Mouse (Mus musculus): ENCODE measurements around the gene Atp2a3. TPM values are rescaled to one million over a fixed set of nuclear protein-coding genes. Genes with fewer than 3 reads are reported as not detected.

Atp2a3 gene
- polyA plus RNA-seq, 2 experiments, result 2.3 to 2.6 TPM

DNA sequence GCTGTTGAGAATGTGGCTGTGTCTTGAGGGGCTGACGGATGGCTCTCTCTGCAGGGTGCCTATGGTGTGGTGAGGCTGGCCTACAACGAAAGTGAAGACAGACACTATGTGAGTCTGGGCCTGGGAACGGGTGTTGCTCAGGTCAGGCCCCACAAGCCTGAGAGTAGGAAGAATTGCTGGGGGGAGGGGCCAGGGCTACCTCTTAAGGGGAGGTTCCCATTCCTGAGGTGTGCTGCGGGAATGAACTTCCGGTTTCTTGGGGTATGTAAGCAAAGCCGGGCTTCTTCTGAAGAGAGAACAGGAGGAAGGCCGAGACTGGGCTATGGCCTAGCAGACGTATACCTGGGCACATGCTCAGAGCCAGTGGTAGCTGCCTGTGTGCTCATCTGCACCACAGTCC is 66.0 kb downstream of the Atp2a3 start:
- 50% methylated on average over 8 of the region's 8 CpGs for WGBS
- Histone ChIP-seq H3K36me3 (ENCODE audit: control insufficient read depth, insufficient read depth, low read length) (no peaks in the 10 kb centered on the region), H3K27ac (replicated peaks; ENCODE audit: low read depth, low read length) (no peak overlapping the region), H3K4me2 (replicated peaks; ENCODE audit: low read depth, low read length, severe bottlenecking) (no peak overlapping the region), H3K4me1 (ENCODE audit: control insufficient read depth, insufficient read depth, low read length) (peaks cover 15% of the 10 kb centered on the region), H3K9me3 (ENCODE audit: control insufficient read depth, low read length) (no peaks in the 10 kb centered on the region), H3K9ac (ENCODE audit: low read depth, low read length, severe bottlenecking) (no peak overlapping the region), H3K4me3 (replicated peaks; ENCODE audit: low read length) (no peak overlapping the region), H3K27me3 (ENCODE audit: control insufficient read depth, insufficient read depth, low read length) (no peaks in the 10 kb centered on the region)
- ATAC-seq (ENCODE audit: low FRiP score, low read depth) (no peak), DNase-seq (ENCODE audit: low spot score) (no peak)
- no peak for TF ChIP-seq POLR2A (IDR thresholded peaks at IDR 0.05; ENCODE audit: borderline replicate concordance, extremely low read depth, insufficient read depth, insufficient read length)

DNA sequence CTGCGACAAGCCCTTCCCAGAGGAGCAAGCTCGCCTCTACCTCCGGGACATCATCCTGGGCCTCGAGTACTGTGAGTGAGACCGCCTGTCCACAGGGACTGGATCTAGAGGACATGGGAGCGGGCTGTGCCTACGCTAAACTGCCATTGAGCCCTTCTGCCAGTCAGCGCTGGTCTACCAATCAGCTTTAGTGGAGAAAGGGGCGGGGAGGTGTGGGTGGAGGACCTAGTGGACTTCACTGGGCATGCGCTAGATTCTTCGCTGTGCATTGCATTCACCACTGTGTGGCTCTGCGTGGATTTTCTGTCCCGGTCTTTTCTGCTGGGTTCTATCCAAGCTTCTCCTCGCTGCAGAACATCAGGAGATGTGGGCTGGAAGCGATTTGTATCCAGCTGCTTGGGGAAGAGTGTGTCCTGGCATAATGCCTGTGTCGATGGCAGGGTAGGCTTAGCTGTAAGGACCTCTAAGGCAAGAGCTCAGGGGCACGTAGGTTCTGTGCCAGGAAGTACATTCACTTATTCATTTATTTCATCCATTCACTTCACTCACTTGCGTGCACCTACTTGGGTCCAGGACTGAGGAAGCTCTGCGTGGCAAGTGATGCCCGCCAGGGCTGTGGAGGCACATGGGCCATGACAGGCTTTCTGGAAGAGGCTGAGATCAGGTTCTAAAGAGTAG is 70.0 kb downstream of the Atp2a3 start:
- H3K27ac ChIP-seq (replicated peaks; ENCODE audit: low read depth, low read length), result peak overlapping the region; percentile 6
- H3K27me3 ChIP-seq (ENCODE audit: control insufficient read depth, insufficient read depth, low read length), result no peaks in the 10 kb centered on the region
- peak overlapping the region; percentile 31 for H3K4me3 ChIP-seq (replicated peaks; ENCODE audit: low read length)
- WGBS, result 24% methylated on average over 20 of the region's 20 CpGs
- peaks cover 7% of the 10 kb centered on the region for H3K4me1 ChIP-seq (ENCODE audit: control insufficient read depth, insufficient read depth, low read length)
- ATAC-seq (ENCODE audit: low FRiP score, low read depth), result peak; percentile 94
- TF ChIP-seq POLR2A (IDR thresholded peaks at IDR 0.05; ENCODE audit: borderline replicate concordance, extremely low read depth, insufficient read depth, insufficient read length), result no peak
- no peaks in the 10 kb centered on the region for H3K36me3 ChIP-seq (ENCODE audit: control insufficient read depth, insufficient read depth, low read length)
- DNase-seq (ENCODE audit: low spot score), result peak; percentile 94
- no peaks in the 10 kb centered on the region for H3K9me3 ChIP-seq (ENCODE audit: control insufficient read depth, low read length)
- H3K4me2 ChIP-seq (replicated peaks; ENCODE audit: low read depth, low read length, severe bottlenecking), result peak overlapping the region; percentile 56
- H3K9ac ChIP-seq (ENCODE audit: low read depth, low read length, severe bottlenecking), result peak overlapping the region; percentile 43

DNA sequence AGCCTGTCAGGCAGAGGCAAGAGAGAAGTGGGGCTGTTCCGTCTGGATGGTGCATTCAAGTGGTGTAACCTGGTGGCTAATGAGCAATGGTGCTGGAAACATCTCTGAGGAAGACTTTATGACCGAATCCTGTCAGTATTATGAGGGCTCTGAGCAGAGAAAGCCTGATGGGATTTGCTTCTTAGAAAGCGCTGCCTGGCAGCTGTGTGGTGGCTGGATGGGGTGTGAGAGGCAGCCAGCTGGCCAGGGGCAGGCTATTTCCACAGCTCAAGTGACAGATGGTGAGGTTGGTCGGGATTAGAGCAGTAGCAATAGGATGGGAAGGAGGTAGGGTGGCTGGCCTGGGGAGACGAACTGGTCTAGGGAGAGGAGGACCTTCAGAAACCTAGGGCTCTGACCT is 70.6 kb downstream of the Atp2a3 start:
- peaks cover 7% of the 10 kb centered on the region for H3K4me1 ChIP-seq (ENCODE audit: control insufficient read depth, insufficient read depth, low read length)
- 0 out of 2 replicates have a peak overlapping the region, but pooled peaks have one; percentile 25 for H3K9ac ChIP-seq (ENCODE audit: low read depth, low read length, severe bottlenecking)
- H3K27me3 ChIP-seq (ENCODE audit: control insufficient read depth, insufficient read depth, low read length), result no peaks in the 10 kb centered on the region
- 0 out of 2 replicates have a peak, but pooled peaks cover under 1% of the 10 kb centered on the region for H3K36me3 ChIP-seq (ENCODE audit: control insufficient read depth, insufficient read depth, low read length)
- no peak overlapping the region for H3K4me3 ChIP-seq (replicated peaks; ENCODE audit: low read length)
- peak overlapping the region; percentile 56 for H3K4me2 ChIP-seq (replicated peaks; ENCODE audit: low read depth, low read length, severe bottlenecking)
- no peaks in the 10 kb centered on the region for H3K9me3 ChIP-seq (ENCODE audit: control insufficient read depth, low read length)
- ATAC-seq (ENCODE audit: low FRiP score, low read depth) (peak; percentile 42; the same call in 1 of the 2 replicates), DNase-seq (ENCODE audit: low spot score) (peak; percentile 48)
- WGBS, result 52% methylated on average over 5 of the region's 5 CpGs
- no peak for TF ChIP-seq POLR2A (IDR thresholded peaks at IDR 0.05; ENCODE audit: borderline replicate concordance, extremely low read depth, insufficient read depth, insufficient read length)
- peak overlapping the region; percentile 6; the same call in 1 of the 2 replicates for H3K27ac ChIP-seq (replicated peaks; ENCODE audit: low read depth, low read length)

DNA sequence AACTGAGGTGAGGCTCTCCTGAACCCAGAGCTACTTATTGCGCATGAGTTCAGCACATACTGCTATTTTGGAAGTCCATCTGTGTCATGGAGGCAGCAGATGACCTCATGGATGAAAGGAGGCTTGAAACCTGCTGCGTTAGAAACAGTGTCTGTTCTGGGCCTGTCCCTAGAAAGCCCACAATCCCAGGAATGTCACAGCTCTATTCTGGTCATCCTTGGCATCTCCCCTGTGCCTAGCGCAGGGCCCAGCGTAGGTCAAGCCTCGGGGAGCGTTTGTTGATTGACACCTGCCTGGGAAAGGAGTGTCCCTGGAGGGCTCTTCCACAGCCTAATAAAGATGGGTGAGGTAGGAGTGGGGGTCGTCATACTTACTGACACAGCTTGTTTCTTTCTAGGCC is 75.1 kb downstream of the Atp2a3 start:
- H3K36me3 ChIP-seq (ENCODE audit: control insufficient read depth, insufficient read depth, low read length), result 0 out of 2 replicates have a peak, but pooled peaks cover 4% of the 10 kb centered on the region
- no peak for TF ChIP-seq POLR2A (IDR thresholded peaks at IDR 0.05; ENCODE audit: borderline replicate concordance, extremely low read depth, insufficient read depth, insufficient read length)
- H3K4me2 ChIP-seq (replicated peaks; ENCODE audit: low read depth, low read length, severe bottlenecking), result no peak overlapping the region
- H3K27ac ChIP-seq (replicated peaks; ENCODE audit: low read depth, low read length), result no peak overlapping the region
- 79% methylated on average over 7 of the region's 7 CpGs for WGBS
- H3K4me1 ChIP-seq (ENCODE audit: control insufficient read depth, insufficient read depth, low read length), result peaks cover 6% of the 10 kb centered on the region
- DNase-seq (ENCODE audit: low spot score) (no peak), ATAC-seq (ENCODE audit: low FRiP score, low read depth) (no peak)
- no peak overlapping the region for H3K9ac ChIP-seq (ENCODE audit: low read depth, low read length, severe bottlenecking)
- H3K27me3 ChIP-seq (ENCODE audit: control insufficient read depth, insufficient read depth, low read length), result no peaks in the 10 kb centered on the region
- H3K4me3 ChIP-seq (replicated peaks; ENCODE audit: low read length), result no peak overlapping the region
- H3K9me3 ChIP-seq (ENCODE audit: control insufficient read depth, low read length), result no peaks in the 10 kb centered on the region

DNA sequence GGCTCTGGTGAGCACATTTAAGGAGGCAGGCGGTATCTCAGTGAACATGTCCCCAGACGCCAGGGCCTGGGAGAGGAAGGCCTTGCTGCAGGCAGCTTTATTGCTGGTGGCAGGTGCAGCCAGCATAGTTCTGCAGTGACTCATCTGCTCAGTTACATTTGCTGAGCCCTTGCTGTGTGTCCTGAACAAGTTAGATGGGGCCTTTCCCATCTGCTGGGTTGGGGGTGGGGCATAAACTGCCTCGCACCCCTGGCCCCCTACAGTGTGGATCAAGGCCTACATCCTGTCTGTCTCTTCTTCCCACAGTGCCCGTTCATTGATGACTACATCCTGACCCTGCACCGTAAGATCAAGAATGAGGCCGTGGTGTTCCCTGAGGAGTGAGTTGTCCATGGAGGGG is 75.9 kb downstream of the Atp2a3 start:
- 50% methylated on average over 6 of the region's 6 CpGs for WGBS
- TF ChIP-seq POLR2A (IDR thresholded peaks at IDR 0.05; ENCODE audit: borderline replicate concordance, extremely low read depth, insufficient read depth, insufficient read length), result no peak
- H3K27ac ChIP-seq (replicated peaks; ENCODE audit: low read depth, low read length), result no peak overlapping the region
- H3K9ac ChIP-seq (ENCODE audit: low read depth, low read length, severe bottlenecking), result no peak overlapping the region
- DNase-seq (ENCODE audit: low spot score) (peak; percentile 33), ATAC-seq (ENCODE audit: low FRiP score, low read depth) (peak; percentile 79)
- H3K4me2 ChIP-seq (replicated peaks; ENCODE audit: low read depth, low read length, severe bottlenecking), result no peak overlapping the region
- H3K27me3 ChIP-seq (ENCODE audit: control insufficient read depth, insufficient read depth, low read length), result no peaks in the 10 kb centered on the region
- H3K4me3 ChIP-seq (replicated peaks; ENCODE audit: low read length), result no peak overlapping the region
- 0 out of 2 replicates have a peak, but pooled peaks cover 4% of the 10 kb centered on the region for H3K36me3 ChIP-seq (ENCODE audit: control insufficient read depth, insufficient read depth, low read length)
- no peaks in the 10 kb centered on the region for H3K9me3 ChIP-seq (ENCODE audit: control insufficient read depth, low read length)
- no peaks in the 10 kb centered on the region for H3K4me1 ChIP-seq (ENCODE audit: control insufficient read depth, insufficient read depth, low read length)
